Mouse (Mus musculus) large intestine, adult 2 months (tissue): ENCODE data around the gene Irak3. TPM values are rescaled to one million over a fixed set of nuclear protein-coding genes. Genes with fewer than 3 reads are reported as not detected.
A peak's percentile ranks its signal among the peaks of the same experiment; 100 is the strongest.

ENCODE experiments used
- DNase-seq: peaks from one replicate; pipeline ENCODE4 v3.0.0-alpha.2; 2012; ENCODE audit warnings: low read depth, low spot score
- WGBS: fragments of 180-500 bp; shearing (Covaris S2); methylation state at CpG from one replicate; pipeline ENCODE4 v1.1.7; 2018; 5-methylcytosine and 5-hydroxymethylcytosine counted together
- polyA plus RNA-seq: library from polyadenylated mRNA; depleted of rRNA; stranded (reverse); fragments of >200 nt; gene quantifications from 2 replicates; pipeline ENCODE4 v1.2.3, GENCODE M21; 2012

Irak3 gene
- polyA plus RNA-seq, 1 experiment = 2.1 TPM

GRCm38 (mm10) chr10:120165793-120166503 lies 36.0 kb downstream of the Irak3 start:
- WGBS = 94% methylated on average over 17 of the region's 17 CpGs
- no peak for DNase-seq

DNA sequence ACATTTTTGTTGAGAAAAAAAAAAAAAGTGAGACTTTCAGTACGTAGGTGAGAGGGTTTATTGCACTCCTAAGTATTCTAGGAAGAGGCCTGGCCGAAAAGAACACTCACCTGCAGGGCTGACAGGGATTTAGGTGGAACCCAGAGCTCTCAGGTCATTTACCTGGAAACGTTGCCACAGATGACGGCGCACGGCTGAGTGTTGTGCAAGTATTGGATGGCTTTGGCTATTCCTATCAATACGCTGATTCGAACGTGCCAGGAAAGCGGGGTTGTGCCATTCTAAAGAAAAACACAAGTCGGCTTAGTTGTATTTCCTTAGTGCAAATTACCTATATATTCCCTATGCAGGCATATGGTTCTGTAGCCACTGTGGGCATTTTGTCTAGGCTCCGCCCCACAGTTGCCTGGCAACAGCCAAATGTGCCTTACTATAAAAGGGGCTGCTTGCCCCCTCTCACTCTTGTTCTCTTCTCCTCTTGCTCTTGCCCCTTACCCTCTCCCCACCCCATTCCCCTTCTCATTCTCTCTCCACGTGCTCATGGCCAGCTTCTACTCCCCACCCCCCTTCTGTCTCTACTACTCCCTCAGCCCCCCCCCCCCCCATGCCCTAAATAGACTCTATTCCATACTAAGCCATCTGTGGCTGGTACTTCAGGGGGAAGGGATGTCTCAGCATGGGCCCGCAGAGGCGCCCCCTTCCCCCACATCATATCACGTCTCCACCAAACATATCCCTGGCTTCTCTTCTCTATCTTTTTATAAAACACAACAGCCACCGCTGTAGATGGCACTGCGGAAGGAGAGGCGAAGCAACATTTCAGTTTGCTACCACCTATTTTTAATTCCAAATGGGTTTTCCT lies 36.8 kb downstream of the Irak3 start:
- DNase-seq = no peak
- WGBS = 95% methylated on average over 19 of the region's 19 CpGs

DNA sequence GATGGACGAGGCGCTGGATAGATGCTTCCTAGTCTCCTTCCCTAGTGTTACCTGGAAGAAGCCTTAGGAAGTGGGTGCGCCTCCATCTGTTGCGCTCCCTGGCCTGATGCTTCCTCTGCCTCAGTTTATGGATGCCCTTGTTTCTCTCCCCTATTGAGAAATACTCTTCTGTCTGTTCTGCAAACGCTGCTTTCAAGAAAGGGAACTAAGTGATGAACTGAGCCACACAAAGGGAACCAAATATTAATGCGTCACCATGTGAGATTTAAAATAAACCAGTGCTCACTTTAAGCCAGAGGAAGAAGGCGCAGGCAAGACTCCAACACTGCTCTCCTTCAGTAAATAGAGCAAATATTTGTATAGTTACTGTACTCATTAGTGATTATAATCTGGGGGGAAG lies 38.4 kb downstream of the Irak3 start:
- 78% methylated on average over 7 of the region's 7 CpGs for WGBS
- no peak for DNase-seq

- no peak for DNase-seq
- WGBS = 94% methylated on average over 10 of the region's 10 CpGs
These were observed 39.1 kb downstream of the Irak3 start for GRCm38 (mm10) chr10:120162840-120163239.

DNA sequence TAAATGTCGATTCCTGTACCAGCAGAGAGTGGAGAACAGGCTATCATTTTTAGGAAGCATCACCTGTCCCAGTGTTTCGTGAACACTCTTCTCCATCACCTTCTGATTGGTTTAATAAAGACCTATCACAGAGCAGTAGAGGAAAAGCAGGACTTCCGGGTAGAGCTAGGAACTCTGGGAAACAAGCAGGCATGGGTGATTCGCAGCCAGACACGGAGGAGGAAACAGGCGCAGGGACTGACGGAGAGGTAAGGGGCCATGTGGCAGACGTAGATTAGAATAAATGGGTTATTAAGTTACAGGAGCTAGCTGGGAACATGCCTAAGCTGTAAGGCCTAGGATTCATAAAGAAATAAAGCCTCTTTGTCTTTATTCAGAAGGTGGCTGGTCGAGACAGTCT lies 41.4 kb downstream of the Irak3 start:
- WGBS = 83% methylated on average over 9 of the region's 9 CpGs
- DNase-seq = no peak

GRCm38 (mm10) chr10:120153911-120154310 lies 48.0 kb downstream of the Irak3 start:
- DNase-seq = no peak
- WGBS = 88% methylated on average over 2 of the region's 2 CpGs

- no peak for DNase-seq
- WGBS = 91% methylated on average over 7 of the region's 7 CpGs
These were observed 50.3 kb downstream of the Irak3 start for GRCm38 (mm10) chr10:120151672-120152071.

- 51% methylated on average over 10 of the region's 10 CpGs for whole genome bisulfite sequencing
- no peak for DNase-seq
These were observed 60.9 kb downstream of the Irak3 start for GRCm38 (mm10) chr10:120140916-120141516.

- WGBS = 48% methylated on average over 4 of the region's 4 CpGs
- DNase-seq = no peak
These were observed 61.7 kb downstream of the Irak3 start for GRCm38 (mm10) chr10:120140193-120140592.

DNA sequence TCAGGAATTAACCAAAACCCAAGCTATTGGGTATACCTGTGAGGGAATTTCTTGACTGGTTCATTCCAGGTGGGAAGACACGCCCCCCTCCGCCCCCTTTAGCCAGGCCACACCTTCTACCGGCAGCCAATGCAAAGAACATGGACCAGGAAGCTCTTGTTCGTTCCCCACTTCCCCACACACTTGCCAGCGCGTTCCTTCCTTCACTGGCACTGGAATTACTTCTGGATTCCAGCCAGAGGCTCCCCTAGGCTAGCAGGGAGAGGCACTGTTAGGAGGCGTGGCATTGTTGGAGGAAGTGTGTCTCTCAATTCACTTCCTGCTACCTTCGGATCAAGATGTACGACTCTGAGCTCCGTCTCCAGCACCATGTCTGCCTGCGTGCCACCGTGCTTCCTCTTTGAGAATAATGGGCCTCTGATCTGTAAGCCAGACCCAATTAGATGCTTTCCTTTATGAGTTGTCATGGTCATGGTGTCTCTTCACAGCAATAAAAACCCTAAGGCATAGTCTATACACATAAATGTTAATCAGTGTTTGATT lies 65.8 kb downstream of the Irak3 start:
- WGBS = 36% methylated on average over 12 of the region's 12 CpGs
- peak; percentile 64 for DNase-seq

- no peak for DNase-seq
- WGBS = 53% methylated on average over 11 of the region's 11 CpGs
These were observed 68.2 kb downstream of the Irak3 start for GRCm38 (mm10) chr10:120133697-120134096.

- DNase-seq = no peak
- WGBS = 73% methylated on average over 16 of the region's 16 CpGs
These were observed 71.3 kb downstream of the Irak3 start for GRCm38 (mm10) chr10:120130621-120131020.

GRCm38 (mm10) chr10:120128601-120129277 lies 73.2 kb downstream of the Irak3 start:
- 20% methylated on average over 13 of the region's 13 CpGs for WGBS
- no peak for DNase-seq

DNA sequence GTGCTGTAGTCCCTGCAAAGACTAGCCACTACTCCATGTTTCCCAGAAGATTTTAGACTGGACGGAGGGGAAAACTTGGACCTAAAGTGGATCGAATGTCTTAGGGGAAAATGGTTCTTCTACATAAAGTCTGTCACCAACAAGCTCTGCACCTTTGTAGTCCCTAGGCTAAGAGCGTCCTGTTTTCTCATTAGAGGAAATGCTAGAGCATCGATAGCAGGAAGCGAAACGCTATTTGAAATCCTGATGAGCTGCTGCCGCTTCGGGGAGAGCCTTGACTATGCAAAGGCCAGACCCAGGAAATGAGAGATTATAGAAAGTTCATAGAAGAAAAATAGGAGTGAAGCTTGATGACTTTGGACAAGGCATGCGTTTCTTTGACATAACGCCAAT lies 76.5 kb downstream of the Irak3 start:
- DNase-seq = no peak
- WGBS = 76% methylated on average over 10 of the region's 10 CpGs

GRCm38 (mm10) chr10:120124801-120125464 lies 77.0 kb downstream of the Irak3 start:
- 48% methylated on average over 7 of the region's 7 CpGs for WGBS
- DNase-seq = peak; percentile 35

DNA sequence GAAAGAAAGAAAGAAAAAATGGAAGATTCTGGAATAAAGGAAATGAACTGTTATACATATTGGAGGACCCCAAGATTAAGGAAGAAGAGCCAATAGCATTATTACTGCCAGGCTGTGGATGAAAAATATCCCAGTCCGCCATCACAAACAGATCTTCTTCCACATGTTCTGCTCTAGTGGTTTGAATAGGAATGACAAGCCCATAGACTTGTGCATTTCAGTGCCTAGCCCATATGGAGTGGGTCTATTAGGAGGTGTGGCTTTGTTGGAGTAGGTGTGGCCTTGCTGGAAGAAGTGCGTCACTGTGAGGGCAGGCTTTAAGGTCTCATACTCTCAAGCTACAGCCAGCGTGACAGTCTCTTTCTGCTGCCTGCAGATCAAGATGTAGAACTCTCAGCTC lies 78.2 kb downstream of the Irak3 start:
- 83% methylated on average over 3 of the region's 3 CpGs for WGBS
- DNase-seq = no peak

DNA sequence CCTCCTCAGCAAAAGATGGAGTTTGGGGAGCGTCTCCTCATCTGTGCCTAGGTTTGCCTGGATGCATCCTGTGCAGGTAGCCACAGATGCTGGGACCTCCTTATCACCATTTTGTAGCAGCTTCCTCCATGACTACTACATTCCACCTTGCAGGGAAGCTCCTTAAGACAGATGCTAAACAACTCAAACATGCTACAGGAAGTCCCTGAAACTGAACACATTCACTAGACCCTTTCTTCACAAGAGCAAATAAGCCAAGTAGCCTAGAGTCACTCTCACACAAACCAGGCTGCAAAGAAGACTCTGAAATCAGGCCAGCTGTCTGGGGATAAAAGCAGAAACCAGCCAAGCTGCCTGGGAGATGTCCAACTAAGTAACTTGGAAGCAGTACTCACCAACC lies 86.7 kb downstream of the Irak3 start:
- WGBS = 92% methylated on average over 1 of the region's 1 CpGs
- DNase-seq = no peak

GRCm38 (mm10) chr10:120114493-120114892 lies 87.4 kb downstream of the Irak3 start:
- no peak for DNase-seq
- 70% methylated on average over 7 of the region's 7 CpGs for WGBS

- no peak for DNase-seq
- WGBS = 85% methylated on average over 6 of the region's 6 CpGs
These were observed 88.0 kb downstream of the Irak3 start for GRCm38 (mm10) chr10:120113980-120114379.
